Mouse (Mus musculus) kidney, adult 2 months (tissue): Measurements from ENCODE around the gene Hoxa3.

Experiments
- CTCF ChIP-seq: fragments of 200-500 bp; conservative IDR thresholded peaks from 2 replicates; pipeline ENCODE4 v1.5.1; 2011; ENCODE audit warnings: low read depth, mild to moderate bottlenecking, control low read depth, low read length, moderate library complexity, mixed read lengths; ENCODE audit not compliant: insufficient read depth, insufficient read length
- POLR2A ChIP-seq: fragments of 200-500 bp; IDR thresholded peaks from one replicate; pipeline ENCODE4 v1.6.1; 2011; ENCODE audit warnings: low read depth, low read length, control low read depth

GRCm38 (mm10) chr6:52203121-52203370 lies 10.1 kb downstream of the Hoxa3 start:
- TF ChIP-seq CTCF, result no peak
- no peak for TF ChIP-seq POLR2A
